Mouse (Mus musculus) kidney, postnatal 0 days (tissue): Measurements from ENCODE around the gene Lhfp. TPM values are rescaled to one million over a fixed set of nuclear protein-coding genes. Genes with fewer than 3 reads are reported as not detected.

Experiments used
- ATAC-seq: fragments of 200-750 bp; cut with Nextera tagmentation; replicated peaks from 2 replicates; pipeline ENCODE4 v1.8.0; 2017; ENCODE audit warnings: low read depth, moderate number of reproducible peaks, moderate TSS enrichment, moderate library complexity; ENCODE audit not compliant: low FRiP score
- DNase-seq: peaks from one replicate; pipeline ENCODE4 v3.0.0-alpha.2; 2016; ENCODE audit warnings: low spot score
- H3K27ac ChIP-seq: fragments of 300-500 bp; sonication (generic); 2 replicates; pipeline ENCODE4 v1.5.1; 2014; ENCODE audit warnings: mild to moderate bottlenecking
- H3K27me3 ChIP-seq: fragments of 300-500 bp; sonication (generic); 2 replicates; pipeline ENCODE4 v1.6.1; 2014; ENCODE audit warnings: low read length, mixed read lengths; ENCODE audit not compliant: insufficient read depth
- H3K36me3 ChIP-seq: fragments of 300-500 bp; sonication (generic); 2 replicates; pipeline ENCODE4 v1.6.1; 2014; ENCODE audit warnings: low read length, mixed read lengths; ENCODE audit not compliant: insufficient read depth
- H3K4me1 ChIP-seq: fragments of 300-500 bp; sonication (generic); replicated peaks from 2 replicates; pipeline ENCODE4 v1.6.1; 2014; ENCODE audit warnings: antibody characterized with exemption, low read length, mixed read lengths; ENCODE audit not compliant: insufficient read depth
- H3K4me2 ChIP-seq: fragments of 300-500 bp; sonication (generic); 2 replicates; pipeline ENCODE4 v1.6.1; 2014; ENCODE audit warnings: mild to moderate bottlenecking, low read length, moderate library complexity, mixed read lengths
- H3K4me3 ChIP-seq: fragments of 300-500 bp; sonication (generic); replicated peaks from 2 replicates; pipeline ENCODE4 v1.5.1; 2014; ENCODE audit warnings: low read depth, low read length
- H3K9ac ChIP-seq: fragments of 300-500 bp; sonication (generic); 2 replicates; pipeline ENCODE4 v1.6.1; 2014; ENCODE audit warnings: low read depth, low read length
- H3K9me3 ChIP-seq: fragments of 300-500 bp; sonication (generic); replicated peaks from 2 replicates; pipeline ENCODE4 v1.6.1; 2016; ENCODE audit warnings: low read length, inconsistent platforms, mixed read lengths
- CTCF ChIP-seq: IDR thresholded peaks from 2 replicates; pipeline ENCODE4 v1.5.1; 2016; ENCODE audit warnings: antibody characterized with exemption, low read depth, mild to moderate bottlenecking, moderate library complexity
- WGBS: fragments of 180-500 bp; shearing (Covaris S2); extraction: QIAGEN DNeasy Blood & Tissue Kit; methylation state at CpG from one replicate; pipeline ENCODE4 v1.1.7; 2014; 5-methylcytosine and 5-hydroxymethylcytosine counted together
- polyA plus RNA-seq: library from polyadenylated mRNA; unstranded; fragments of >200 nt; fragmentation: Nextera tagmentation; extraction: Ambion mirVana; gene quantifications from 2 replicates; pipeline ENCODE4 v1.2.1, GENCODE M21; 2015

The Lhfp gene
- polyA plus RNA-seq, 1 experiment from 2014 or later, result 161 TPM

DNA sequence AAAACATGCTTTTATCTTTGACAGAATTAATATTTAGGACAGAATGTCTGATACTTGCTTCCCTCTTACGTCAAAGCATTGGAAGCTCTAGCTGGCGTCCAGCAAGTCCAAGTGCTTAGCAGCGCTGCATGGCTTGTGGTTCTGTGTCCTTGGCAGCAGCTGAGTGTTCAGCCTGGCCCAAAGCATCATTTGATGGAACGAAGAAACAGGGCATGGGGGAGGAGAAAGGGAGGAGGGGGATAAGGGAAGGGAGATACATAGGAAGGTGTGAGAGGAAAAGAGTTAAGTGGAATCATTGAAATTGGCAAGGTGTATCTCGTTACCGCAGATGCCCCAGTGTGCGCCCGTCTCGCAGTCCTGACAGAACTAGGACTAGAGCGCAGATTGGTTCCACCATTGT is 124.0 kb downstream of the Lhfp start:
- peak; percentile 35 for DNase-seq
- no peak overlapping the region for H3K4me2 ChIP-seq
- ATAC-seq, result no peak
- no peaks in the 10 kb centered on the region for H3K4me1 ChIP-seq
- WGBS, result 72% methylated on average over 10 of the region's 10 CpGs
- no peak for TF ChIP-seq CTCF
- no peaks in the 10 kb centered on the region for H3K9me3 ChIP-seq
- peak overlapping the region; percentile 44; the same call in 1 of the 2 replicates for H3K27ac ChIP-seq
- H3K4me3 ChIP-seq, result no peak overlapping the region
- no peak overlapping the region for H3K9ac ChIP-seq
- H3K27me3 ChIP-seq, result no peaks in the 10 kb centered on the region
- no peaks in the 10 kb centered on the region for H3K36me3 ChIP-seq

DNA sequence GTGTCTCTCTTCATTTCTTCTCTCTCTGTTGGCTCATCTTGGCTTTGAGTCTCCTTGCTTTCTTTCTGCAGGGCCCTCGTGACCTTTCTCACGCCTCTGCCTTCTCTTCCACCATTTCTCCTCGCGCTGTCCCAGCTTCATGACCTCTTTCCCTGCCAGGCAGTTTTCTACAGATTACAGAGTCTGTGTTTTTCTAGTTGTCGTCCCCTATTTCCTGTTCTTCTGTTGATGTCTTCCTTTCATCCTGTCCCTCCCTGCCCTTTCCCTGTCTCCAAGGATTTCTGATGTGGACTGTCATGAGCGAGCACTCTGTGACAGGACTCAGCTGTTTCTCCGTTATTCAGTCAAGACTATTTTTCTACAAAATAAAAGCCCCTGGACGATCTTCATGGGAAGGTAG is 124.7 kb downstream of the Lhfp start:
- H3K9ac ChIP-seq, result no peak overlapping the region
- H3K27me3 ChIP-seq, result no peaks in the 10 kb centered on the region
- H3K4me1 ChIP-seq, result no peaks in the 10 kb centered on the region
- no peak for TF ChIP-seq CTCF
- WGBS, result 12% methylated on average over 8 of the region's 8 CpGs
- ATAC-seq, result no peak
- no peak overlapping the region for H3K4me3 ChIP-seq
- no peak overlapping the region for H3K4me2 ChIP-seq
- no peaks in the 10 kb centered on the region for H3K36me3 ChIP-seq
- peak; percentile 89 for DNase-seq
- no peak overlapping the region for H3K27ac ChIP-seq
- no peaks in the 10 kb centered on the region for H3K9me3 ChIP-seq

DNA sequence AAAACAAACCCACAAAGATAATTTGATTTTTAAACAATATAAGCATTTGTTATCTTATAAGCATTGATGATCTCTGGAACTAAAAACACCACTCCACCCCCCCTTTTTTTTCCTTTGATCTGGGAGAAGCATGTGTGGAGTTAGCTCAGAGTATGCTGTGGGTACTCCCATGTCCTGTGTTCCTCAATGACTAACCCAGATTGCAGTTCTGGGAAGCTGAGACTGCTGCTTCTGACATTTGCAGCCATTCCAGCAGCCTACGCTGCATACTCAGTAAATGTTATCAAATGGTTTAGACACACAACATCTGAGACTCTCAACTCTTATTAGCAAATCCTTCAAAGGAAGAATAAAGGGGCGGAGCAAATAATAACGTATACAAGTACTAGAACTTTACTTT is 128.2 kb downstream of the Lhfp start:
- ATAC-seq (no peak), DNase-seq (no peak)
- Histone ChIP-seq H3K36me3 (no peaks in the 10 kb centered on the region), H3K27me3 (no peaks in the 10 kb centered on the region), H3K9ac (no peak overlapping the region), H3K4me1 (no peaks in the 10 kb centered on the region), H3K4me2 (no peak overlapping the region), H3K4me3 (no peak overlapping the region), H3K9me3 (no peaks in the 10 kb centered on the region), H3K27ac (no peak overlapping the region)
- WGBS, result 80% methylated on average over 3 of the region's 3 CpGs
- no peak for TF ChIP-seq CTCF

- ATAC-seq, result no peak
- H3K27me3 ChIP-seq, result no peaks in the 10 kb centered on the region
- DNase-seq, result no peak
- WGBS, result 90% methylated on average over 10 of the region's 10 CpGs
- H3K36me3 ChIP-seq, result no peaks in the 10 kb centered on the region
- H3K4me1 ChIP-seq, result no peaks in the 10 kb centered on the region
- no peak overlapping the region for H3K4me2 ChIP-seq
- no peak overlapping the region for H3K27ac ChIP-seq
- no peaks in the 10 kb centered on the region for H3K9me3 ChIP-seq
- H3K9ac ChIP-seq, result no peak overlapping the region
- TF ChIP-seq CTCF, result no peak
- H3K4me3 ChIP-seq, result no peak overlapping the region
These were observed 132.2 kb downstream of the Lhfp start for GRCm38 (mm10) chr3:53173310-53174063.

DNA sequence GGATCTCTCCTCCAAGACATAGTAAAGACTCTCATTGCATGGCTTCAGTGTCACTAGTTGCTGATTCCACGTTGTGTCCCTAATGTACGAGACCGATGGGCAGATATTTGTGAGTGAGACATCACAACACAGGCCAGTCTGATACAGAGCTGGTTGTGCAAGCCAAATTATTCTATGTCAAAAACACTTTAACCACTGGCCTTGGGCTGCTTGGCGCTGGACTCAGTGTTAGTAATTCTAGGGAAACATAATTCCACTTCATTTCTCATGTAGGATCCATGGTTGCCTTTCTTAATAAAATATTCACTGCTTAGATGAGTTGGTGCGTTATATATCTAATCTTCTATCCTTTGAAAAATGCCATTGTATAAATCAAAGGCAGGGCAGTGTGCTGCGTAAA is 138.6 kb downstream of the Lhfp start:
- Histone ChIP-seq H3K9ac (no peak overlapping the region), H3K36me3 (no peaks in the 10 kb centered on the region), H3K27ac (no peak overlapping the region), H3K4me2 (no peak overlapping the region), H3K4me3 (no peak overlapping the region), H3K9me3 (no peaks in the 10 kb centered on the region; the same call in 1 of the 2 replicates), H3K27me3 (no peaks in the 10 kb centered on the region), H3K4me1 (no peaks in the 10 kb centered on the region)
- DNase-seq (no peak), ATAC-seq (no peak)
- no peak for TF ChIP-seq CTCF
- WGBS, result 94% methylated on average over 6 of the region's 6 CpGs

GRCm38 (mm10) chr3:53185439-53185838 is 144.1 kb downstream of the Lhfp start:
- H3K9ac ChIP-seq, result no peak overlapping the region
- 85% methylated on average over 2 of the region's 2 CpGs for WGBS
- no peak overlapping the region for H3K27ac ChIP-seq
- no peak for TF ChIP-seq CTCF
- no peak for ATAC-seq
- H3K4me3 ChIP-seq, result no peak overlapping the region
- no peaks in the 10 kb centered on the region for H3K36me3 ChIP-seq
- no peaks in the 10 kb centered on the region for H3K27me3 ChIP-seq
- H3K4me1 ChIP-seq, result no peaks in the 10 kb centered on the region
- no peak for DNase-seq
- no peaks in the 10 kb centered on the region; the same call in 1 of the 2 replicates for H3K9me3 ChIP-seq
- H3K4me2 ChIP-seq, result no peak overlapping the region

DNA sequence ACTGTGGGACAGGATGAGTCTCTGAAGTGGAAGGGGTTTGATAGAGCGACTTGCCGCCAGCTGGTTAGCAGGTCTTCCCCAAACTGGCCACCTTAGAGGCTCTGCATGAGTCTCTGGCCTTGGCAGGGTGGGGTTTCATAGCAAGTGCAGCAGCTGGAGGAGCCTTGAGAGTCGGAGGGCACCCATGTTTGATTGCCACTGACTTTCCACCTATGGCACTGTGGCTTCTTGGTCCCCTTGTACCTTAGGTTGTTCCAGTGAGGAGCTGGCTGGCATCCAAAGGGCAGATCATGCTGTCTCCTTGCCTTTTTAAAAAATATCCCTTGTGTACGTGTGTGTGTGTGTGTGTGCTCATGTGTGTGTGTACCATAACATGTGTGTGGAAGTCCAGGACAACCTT is 152.1 kb downstream of the Lhfp start:
- no peaks in the 10 kb centered on the region for H3K27me3 ChIP-seq
- H3K9ac ChIP-seq, result no peak overlapping the region
- DNase-seq, result no peak
- TF ChIP-seq CTCF, result no peak
- H3K4me1 ChIP-seq, result no peaks in the 10 kb centered on the region
- no peak for ATAC-seq
- WGBS, result 89% methylated on average over 4 of the region's 4 CpGs
- no peaks in the 10 kb centered on the region for H3K36me3 ChIP-seq
- H3K27ac ChIP-seq, result no peak overlapping the region
- no peaks in the 10 kb centered on the region for H3K9me3 ChIP-seq
- H3K4me3 ChIP-seq, result no peak overlapping the region
- no peak overlapping the region for H3K4me2 ChIP-seq
